Mouse (Mus musculus): Measurements from ENCODE around the gene Slc4a4. TPM values are rescaled to one million over a fixed set of nuclear protein-coding genes. Genes with fewer than 3 reads are reported as not detected.

Gene Slc4a4
- polyA plus RNA-seq, 1 experiment from 2014 or later, result 4.8 TPM

- H3K4me2 ChIP-seq (ENCODE audit: low read length), result no peak overlapping the region
- no peak overlapping the region for H3K4me3 ChIP-seq (replicated peaks; ENCODE audit: low read depth, low read length)
- DNase-seq, result no peak
- H3K27ac ChIP-seq (replicated peaks; ENCODE audit: low read depth, low read length), result no peak overlapping the region
- no peaks in the 10 kb centered on the region for H3K9me3 ChIP-seq (ENCODE audit: control insufficient read depth, low read length)
- no peaks in the 10 kb centered on the region for H3K4me1 ChIP-seq (ENCODE audit: control insufficient read depth, insufficient read depth, low read length)
- H3K9ac ChIP-seq (replicated peaks; ENCODE audit: low read length), result no peak overlapping the region
- WGBS, result 71% methylated on average over 7 of the region's 7 CpGs
- no peaks in the 10 kb centered on the region for H3K27me3 ChIP-seq (ENCODE audit: control insufficient read depth, insufficient read depth, low read length)
- no peak for ATAC-seq (ENCODE audit: low FRiP score, low TSS enrichment)
- H3K36me3 ChIP-seq (ENCODE audit: control insufficient read depth, insufficient read depth, low read length), result no peaks in the 10 kb centered on the region
Measured at GRCm38 (mm10) chr5:88972277-88972676, 85.7 kb downstream of the Slc4a4 start.

GRCm38 (mm10) chr5:88973130-88973529, 86.5 kb downstream of the Slc4a4 start:
- H3K27me3 ChIP-seq (ENCODE audit: control insufficient read depth, insufficient read depth, low read length), result no peaks in the 10 kb centered on the region
- H3K4me1 ChIP-seq (ENCODE audit: control insufficient read depth, insufficient read depth, low read length), result no peaks in the 10 kb centered on the region
- H3K27ac ChIP-seq (replicated peaks; ENCODE audit: low read depth, low read length), result no peak overlapping the region
- no peaks in the 10 kb centered on the region for H3K36me3 ChIP-seq (ENCODE audit: control insufficient read depth, insufficient read depth, low read length)
- H3K9ac ChIP-seq (replicated peaks; ENCODE audit: low read length), result no peak overlapping the region
- DNase-seq (no peak), ATAC-seq (ENCODE audit: low FRiP score, low TSS enrichment) (no peak)
- no peak overlapping the region for H3K4me3 ChIP-seq (replicated peaks; ENCODE audit: low read depth, low read length)
- WGBS, result 94% methylated on average over 1 of the region's 1 CpGs
- no peaks in the 10 kb centered on the region for H3K9me3 ChIP-seq (ENCODE audit: control insufficient read depth, low read length)
- H3K4me2 ChIP-seq (ENCODE audit: low read length), result no peak overlapping the region

GRCm38 (mm10) chr5:88975694-88976093, 89.1 kb downstream of the Slc4a4 start:
- no peak for DNase-seq
- Histone ChIP-seq H3K4me3 (replicated peaks; ENCODE audit: low read depth, low read length) (no peak overlapping the region), H3K4me2 (ENCODE audit: low read length) (no peak overlapping the region), H3K36me3 (ENCODE audit: control insufficient read depth, insufficient read depth, low read length) (no peaks in the 10 kb centered on the region), H3K27me3 (ENCODE audit: control insufficient read depth, insufficient read depth, low read length) (no peaks in the 10 kb centered on the region), H3K27ac (replicated peaks; ENCODE audit: low read depth, low read length) (no peak overlapping the region), H3K9me3 (ENCODE audit: control insufficient read depth, low read length) (no peaks in the 10 kb centered on the region), H3K9ac (replicated peaks; ENCODE audit: low read length) (no peak overlapping the region), H3K4me1 (ENCODE audit: control insufficient read depth, insufficient read depth, low read length) (no peaks in the 10 kb centered on the region)
- no peak for ATAC-seq (ENCODE audit: low FRiP score, low TSS enrichment)

GRCm38 (mm10) chr5:88976428-88976827, 89.8 kb downstream of the Slc4a4 start:
- Histone ChIP-seq H3K4me1 (ENCODE audit: control insufficient read depth, insufficient read depth, low read length) (no peaks in the 10 kb centered on the region), H3K4me3 (replicated peaks; ENCODE audit: low read depth, low read length) (no peak overlapping the region), H3K27me3 (ENCODE audit: control insufficient read depth, insufficient read depth, low read length) (no peaks in the 10 kb centered on the region), H3K4me2 (ENCODE audit: low read length) (no peak overlapping the region), H3K9ac (replicated peaks; ENCODE audit: low read length) (no peak overlapping the region), H3K9me3 (ENCODE audit: control insufficient read depth, low read length) (no peaks in the 10 kb centered on the region), H3K27ac (replicated peaks; ENCODE audit: low read depth, low read length) (no peak overlapping the region), H3K36me3 (ENCODE audit: control insufficient read depth, insufficient read depth, low read length) (no peaks in the 10 kb centered on the region)
- DNase-seq (no peak), ATAC-seq (ENCODE audit: low FRiP score, low TSS enrichment) (no peak)
- 69% methylated on average over 3 of the region's 3 CpGs for WGBS

- Histone ChIP-seq H3K4me1 (ENCODE audit: control insufficient read depth, insufficient read depth, low read length) (no peaks in the 10 kb centered on the region), H3K4me3 (replicated peaks; ENCODE audit: low read depth, low read length) (no peak overlapping the region), H3K36me3 (ENCODE audit: control insufficient read depth, insufficient read depth, low read length) (no peaks in the 10 kb centered on the region), H3K4me2 (ENCODE audit: low read length) (no peak overlapping the region), H3K27me3 (ENCODE audit: control insufficient read depth, insufficient read depth, low read length) (no peaks in the 10 kb centered on the region), H3K9ac (replicated peaks; ENCODE audit: low read length) (no peak overlapping the region), H3K9me3 (ENCODE audit: control insufficient read depth, low read length) (no peaks in the 10 kb centered on the region), H3K27ac (replicated peaks; ENCODE audit: low read depth, low read length) (no peak overlapping the region)
- ATAC-seq (ENCODE audit: low FRiP score, low TSS enrichment), result no peak
- DNase-seq, result no peak
- 93% methylated on average over 4 of the region's 4 CpGs for WGBS
Measured at GRCm38 (mm10) chr5:88980740-88981139, 94.1 kb downstream of the Slc4a4 start.

GRCm38 (mm10) chr5:88981243-88982014, 94.8 kb downstream of the Slc4a4 start:
- Histone ChIP-seq H3K9ac (replicated peaks; ENCODE audit: low read length) (no peak overlapping the region), H3K27ac (replicated peaks; ENCODE audit: low read depth, low read length) (no peak overlapping the region), H3K36me3 (ENCODE audit: control insufficient read depth, insufficient read depth, low read length) (no peaks in the 10 kb centered on the region), H3K27me3 (ENCODE audit: control insufficient read depth, insufficient read depth, low read length) (no peaks in the 10 kb centered on the region), H3K4me3 (replicated peaks; ENCODE audit: low read depth, low read length) (no peak overlapping the region), H3K9me3 (ENCODE audit: control insufficient read depth, low read length) (no peaks in the 10 kb centered on the region), H3K4me2 (ENCODE audit: low read length) (no peak overlapping the region), H3K4me1 (ENCODE audit: control insufficient read depth, insufficient read depth, low read length) (no peaks in the 10 kb centered on the region)
- no peak for DNase-seq
- no peak for ATAC-seq (ENCODE audit: low FRiP score, low TSS enrichment)
- 73% methylated on average over 8 of the region's 8 CpGs for WGBS

- Histone ChIP-seq H3K9ac (replicated peaks; ENCODE audit: low read length) (no peak overlapping the region), H3K4me3 (replicated peaks; ENCODE audit: low read depth, low read length) (no peak overlapping the region), H3K4me2 (ENCODE audit: low read length) (no peak overlapping the region), H3K9me3 (ENCODE audit: control insufficient read depth, low read length) (no peaks in the 10 kb centered on the region), H3K4me1 (ENCODE audit: control insufficient read depth, insufficient read depth, low read length) (no peaks in the 10 kb centered on the region), H3K27ac (replicated peaks; ENCODE audit: low read depth, low read length) (no peak overlapping the region), H3K36me3 (ENCODE audit: control insufficient read depth, insufficient read depth, low read length) (no peaks in the 10 kb centered on the region), H3K27me3 (ENCODE audit: control insufficient read depth, insufficient read depth, low read length) (no peaks in the 10 kb centered on the region)
- DNase-seq (no peak), ATAC-seq (ENCODE audit: low FRiP score, low TSS enrichment) (no peak)
- WGBS, result 88% methylated on average over 3 of the region's 3 CpGs
Measured at GRCm38 (mm10) chr5:88982040-88982736, 95.6 kb downstream of the Slc4a4 start.

- 96% methylated on average over 2 of the region's 2 CpGs for WGBS
- no peaks in the 10 kb centered on the region for H3K9me3 ChIP-seq (ENCODE audit: control insufficient read depth, low read length)
- H3K9ac ChIP-seq (replicated peaks; ENCODE audit: low read length), result no peak overlapping the region
- no peak overlapping the region for H3K4me2 ChIP-seq (ENCODE audit: low read length)
- H3K4me1 ChIP-seq (ENCODE audit: control insufficient read depth, insufficient read depth, low read length), result no peaks in the 10 kb centered on the region
- H3K27ac ChIP-seq (replicated peaks; ENCODE audit: low read depth, low read length), result no peak overlapping the region
- no peak overlapping the region for H3K4me3 ChIP-seq (replicated peaks; ENCODE audit: low read depth, low read length)
- ATAC-seq (ENCODE audit: low FRiP score, low TSS enrichment) (no peak), DNase-seq (no peak)
- H3K36me3 ChIP-seq (ENCODE audit: control insufficient read depth, insufficient read depth, low read length), result no peaks in the 10 kb centered on the region
- no peaks in the 10 kb centered on the region for H3K27me3 ChIP-seq (ENCODE audit: control insufficient read depth, insufficient read depth, low read length)
Measured at GRCm38 (mm10) chr5:88983170-88983569, 96.6 kb downstream of the Slc4a4 start.

- no peak overlapping the region for H3K4me2 ChIP-seq (ENCODE audit: low read length)
- ATAC-seq (ENCODE audit: low FRiP score, low TSS enrichment), result no peak
- H3K4me1 ChIP-seq (ENCODE audit: control insufficient read depth, insufficient read depth, low read length), result no peaks in the 10 kb centered on the region
- no peak for DNase-seq
- H3K9ac ChIP-seq (replicated peaks; ENCODE audit: low read length), result no peak overlapping the region
- no peaks in the 10 kb centered on the region for H3K36me3 ChIP-seq (ENCODE audit: control insufficient read depth, insufficient read depth, low read length)
- no peaks in the 10 kb centered on the region for H3K27me3 ChIP-seq (ENCODE audit: control insufficient read depth, insufficient read depth, low read length)
- H3K9me3 ChIP-seq (ENCODE audit: control insufficient read depth, low read length), result no peaks in the 10 kb centered on the region
- no peak overlapping the region for H3K27ac ChIP-seq (replicated peaks; ENCODE audit: low read depth, low read length)
- 87% methylated on average over 7 of the region's 7 CpGs for WGBS
- no peak overlapping the region for H3K4me3 ChIP-seq (replicated peaks; ENCODE audit: low read depth, low read length)
Measured at GRCm38 (mm10) chr5:88983652-88984051, 97.0 kb downstream of the Slc4a4 start.
